Mouse (Mus musculus): ENCODE data around the gene Nob1. TPM values are rescaled to one million over a fixed set of nuclear protein-coding genes. Genes with fewer than 3 reads are reported as not detected.

The Nob1 gene
- total RNA-seq (2021): 10 to 100 TPM; 36.3 to 40.2 TPM
- long read RNA-seq, experiment 1, transcript Nob1-201 (9 exons, 1,658 nt): major isoform, 22 of 49 reads
- long read RNA-seq, experiment 1, partial matches to known transcripts: 18 of 49 reads
- long read RNA-seq, experiment 1, other reads (novel, unspliced or antisense): 9 of 49 reads
- long read RNA-seq, experiment 2, transcript Nob1-201 (9 exons, 1,658 nt): major isoform, 19 of 34 reads
- long read RNA-seq, experiment 2, partial matches to known transcripts: 11 of 34 reads
- long read RNA-seq, experiment 2, other reads (novel, unspliced or antisense): 4 of 34 reads

DNA sequence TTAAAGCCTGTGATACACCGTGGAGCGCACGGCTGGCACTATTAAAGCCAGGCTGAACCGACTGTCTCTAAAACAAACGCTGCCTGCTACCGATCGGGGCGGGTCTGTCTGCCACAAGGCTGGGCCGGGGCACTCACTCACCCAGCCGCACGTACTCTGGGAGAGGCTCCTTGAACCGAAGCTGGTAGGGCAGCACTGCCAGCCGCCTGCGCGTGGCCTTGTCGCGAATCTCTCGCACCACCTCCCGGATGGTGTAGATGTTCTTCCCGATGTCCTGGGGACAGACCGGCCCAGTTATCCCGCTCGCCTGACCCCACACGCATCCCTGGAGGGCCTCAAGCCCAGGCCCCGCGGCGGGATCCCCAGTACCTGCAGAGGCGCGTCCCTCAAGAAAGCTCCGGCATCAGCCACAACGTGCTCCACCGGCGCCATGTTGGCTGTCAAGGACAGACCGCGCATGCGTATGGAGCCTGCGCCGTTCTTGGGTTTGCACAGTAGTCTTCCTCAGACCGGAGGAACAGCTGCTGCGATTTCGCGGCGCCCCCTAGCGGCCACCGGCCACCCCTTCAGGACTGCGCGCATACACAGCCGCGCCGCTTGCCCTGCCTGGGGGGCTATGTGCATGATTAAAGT, at the start of gene Nob1:
Nob1 (minus strand) TSS at position 455 of the 633 bp plus-strand sequence.
- peak; percentile 97 to 98 for DNase-seq (ENCODE audit: low spot score in 2 of 2)

DNA sequence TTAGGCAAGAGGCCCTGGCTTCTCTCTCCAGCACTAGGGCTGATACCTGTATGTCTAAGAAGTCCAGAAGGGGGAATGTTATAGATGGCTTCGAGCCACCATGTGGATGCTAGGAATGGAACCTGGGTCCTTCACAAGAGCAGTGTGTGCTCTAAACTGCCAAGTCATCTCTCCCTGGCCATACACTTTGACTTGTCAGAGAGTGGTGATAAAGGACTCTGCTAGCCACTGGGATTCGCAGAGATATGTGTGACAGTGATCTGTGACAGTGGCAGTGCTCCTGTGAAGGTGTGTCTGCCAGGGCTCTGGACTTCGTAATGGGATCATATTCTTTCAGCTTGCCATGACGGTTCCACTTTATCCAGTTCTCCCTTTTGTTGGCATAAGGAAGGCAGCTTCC, 48.5 kb upstream of the Nob1 start:
- no peak for DNase-seq (ENCODE audit: low spot score in 2 of 2)

DNA sequence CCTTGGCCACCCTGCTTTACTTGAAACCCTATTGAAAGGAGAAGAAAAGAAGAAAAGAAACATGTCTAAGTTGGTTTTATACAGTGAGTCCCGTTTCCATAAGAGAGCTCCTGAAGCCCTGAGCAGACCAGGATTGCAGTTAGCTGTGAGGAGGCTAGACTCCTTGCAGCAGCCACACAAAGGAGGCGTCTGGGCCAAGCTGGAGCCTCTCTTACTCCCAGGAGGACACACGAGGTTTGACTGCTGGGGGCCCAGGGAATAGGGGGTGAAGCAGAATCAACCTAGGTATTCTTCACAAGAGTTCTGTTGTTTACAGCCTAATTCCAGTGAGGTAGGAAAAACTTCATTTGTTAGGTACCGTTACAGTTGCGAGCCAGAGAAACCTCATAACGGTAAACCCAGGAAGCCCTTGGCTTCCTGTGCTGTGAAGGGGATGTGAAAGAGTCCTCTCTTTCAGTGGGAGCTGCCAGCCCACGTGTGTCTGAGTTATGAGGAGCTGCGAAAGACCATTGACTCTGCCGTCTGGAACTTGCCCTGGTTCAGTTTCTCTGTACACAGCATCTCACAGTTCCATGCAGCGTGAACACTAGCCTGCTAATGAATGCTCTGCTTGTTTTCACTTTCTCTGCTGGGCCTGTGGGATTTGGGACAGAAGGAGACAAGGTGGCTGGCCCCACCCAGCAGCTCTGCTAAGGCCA, 47.7 kb upstream of the Nob1 start:
- no peak for DNase-seq (ENCODE audit: low spot score in 2 of 2)

GRCm38 (mm10) chr8:107470302-107470701, 45.5 kb upstream of the Nob1 start:
- no peak for DNase-seq (ENCODE audit: low spot score in 2 of 2)

GRCm38 (mm10) chr8:107468811-107469302, 44.0 kb upstream of the Nob1 start:
- DNase-seq (ENCODE audit: low spot score in 2 of 2): no peak

- no peak for DNase-seq (ENCODE audit: low spot score in 2 of 2)
Measured at GRCm38 (mm10) chr8:107466642-107467041, 41.8 kb upstream of the Nob1 start.

DNA sequence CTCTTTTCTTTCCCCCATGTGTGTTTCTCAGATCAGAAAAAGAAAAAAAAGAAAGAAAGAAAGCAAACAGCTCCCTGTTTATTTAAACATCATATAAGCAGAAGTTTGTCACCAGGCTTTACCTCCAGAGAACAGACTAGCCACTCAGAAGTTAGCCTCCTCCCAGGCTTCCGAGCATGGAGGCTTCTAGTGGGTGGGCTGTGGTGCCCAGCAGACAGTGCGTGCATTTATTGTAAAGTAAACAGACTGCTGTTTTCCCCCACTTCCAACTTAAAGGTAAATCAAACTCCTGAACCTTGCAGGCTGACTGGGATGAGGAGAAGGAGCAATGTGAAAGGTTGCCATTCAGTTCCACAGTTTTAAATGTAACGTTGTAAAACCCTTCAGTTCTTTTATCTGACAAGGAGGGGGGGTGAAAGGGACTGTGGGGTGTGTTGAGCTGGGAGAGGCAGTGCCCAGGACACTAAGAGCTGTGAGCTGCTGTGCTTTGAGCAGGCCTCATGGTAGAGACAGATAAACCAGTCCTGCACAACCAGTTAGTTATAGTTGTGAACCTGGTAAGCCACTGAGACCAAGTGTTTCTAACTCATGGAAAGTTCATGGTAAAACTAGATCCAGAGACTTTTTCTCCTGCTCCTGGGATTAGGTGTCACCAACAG, 40.6 kb upstream of the Nob1 start:
- no peak for DNase-seq (ENCODE audit: low spot score in 2 of 2)

GRCm38 (mm10) chr8:107462423-107462822, 37.6 kb upstream of the Nob1 start:
- DNase-seq (ENCODE audit: low spot score in 2 of 2): no peak

DNA sequence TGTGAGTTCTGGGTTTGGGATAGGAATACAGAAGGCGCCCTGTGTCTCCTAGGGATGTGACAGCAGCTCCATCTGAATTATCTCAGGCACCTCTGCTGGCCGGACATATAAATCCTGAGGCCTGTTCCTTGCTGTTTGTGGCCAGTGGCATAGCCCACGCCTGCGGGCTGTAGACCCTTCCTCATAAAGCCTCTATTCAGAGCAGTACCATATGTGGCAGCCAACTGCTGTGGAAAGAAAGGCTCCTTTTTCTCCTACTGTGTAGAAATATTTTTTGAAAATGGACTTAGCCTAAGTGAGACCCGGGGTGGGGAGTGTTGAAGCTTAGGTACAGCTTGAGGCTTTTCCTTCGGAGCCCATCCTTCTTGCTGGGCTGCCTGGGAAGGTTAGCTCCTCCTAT, 33.4 kb upstream of the Nob1 start:
- DNase-seq (ENCODE audit: low spot score in 2 of 2): no peak

- DNase-seq (ENCODE audit: low spot score in 2 of 2): no peak
Measured at GRCm38 (mm10) chr8:107457725-107458124, 32.9 kb upstream of the Nob1 start.

DNA sequence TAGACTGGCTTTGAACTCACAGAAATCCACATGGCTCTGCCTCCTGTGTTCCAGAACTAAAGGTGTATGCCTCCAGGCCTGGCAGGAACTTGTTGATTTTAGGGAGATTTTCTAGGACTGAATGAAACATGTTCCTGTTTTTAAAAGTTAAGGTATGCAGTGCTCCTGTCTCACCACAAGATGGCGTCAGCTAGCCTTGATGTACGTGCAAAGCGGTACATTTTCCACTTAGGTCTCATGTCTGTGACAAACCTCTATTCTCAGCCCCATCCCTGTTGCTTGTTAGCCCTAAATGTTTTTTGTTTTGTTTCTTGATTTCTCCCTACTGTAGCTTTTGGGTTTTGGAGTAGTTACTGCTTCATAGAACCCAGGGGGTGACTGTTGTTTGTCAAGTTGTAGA, 30.4 kb upstream of the Nob1 start:
- peak; percentile 23 to 37 for DNase-seq (ENCODE audit: low spot score in 2 of 2)

- no peak for DNase-seq (ENCODE audit: low spot score in 2 of 2)
Measured at GRCm38 (mm10) chr8:107453386-107453785, 28.5 kb upstream of the Nob1 start.

DNA sequence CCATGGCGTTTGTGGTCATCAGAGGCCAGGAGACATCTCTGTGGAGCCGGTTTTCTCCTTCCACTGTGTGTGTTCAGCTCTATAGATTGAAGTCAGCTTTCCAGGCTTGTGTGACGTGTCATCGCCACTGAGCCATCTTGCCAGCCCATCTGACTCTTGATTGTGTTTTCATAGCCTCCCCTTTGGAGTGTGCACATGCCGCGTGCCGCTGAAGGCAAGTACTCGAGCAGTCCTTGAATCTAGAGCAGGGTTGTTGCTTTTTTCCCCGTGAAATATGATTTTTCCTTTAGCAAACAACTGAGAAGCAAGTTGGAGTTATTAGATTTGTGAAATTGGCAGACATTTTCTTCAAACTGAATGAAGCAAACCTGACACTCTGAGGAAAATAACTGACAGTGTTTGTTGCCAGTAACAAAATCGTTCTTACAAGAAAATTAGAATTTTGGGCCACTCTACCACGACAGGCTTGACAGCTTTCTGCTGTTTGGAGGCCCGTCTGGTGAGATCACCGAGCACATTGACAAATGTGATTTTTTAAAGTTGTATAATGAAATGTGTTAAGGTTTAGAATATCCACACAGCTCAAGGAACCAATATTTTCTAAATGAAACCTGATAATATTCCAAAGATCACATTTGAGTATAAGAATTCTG, 26.7 kb upstream of the Nob1 start:
- no peak for DNase-seq (ENCODE audit: low spot score in 2 of 2)

DNA sequence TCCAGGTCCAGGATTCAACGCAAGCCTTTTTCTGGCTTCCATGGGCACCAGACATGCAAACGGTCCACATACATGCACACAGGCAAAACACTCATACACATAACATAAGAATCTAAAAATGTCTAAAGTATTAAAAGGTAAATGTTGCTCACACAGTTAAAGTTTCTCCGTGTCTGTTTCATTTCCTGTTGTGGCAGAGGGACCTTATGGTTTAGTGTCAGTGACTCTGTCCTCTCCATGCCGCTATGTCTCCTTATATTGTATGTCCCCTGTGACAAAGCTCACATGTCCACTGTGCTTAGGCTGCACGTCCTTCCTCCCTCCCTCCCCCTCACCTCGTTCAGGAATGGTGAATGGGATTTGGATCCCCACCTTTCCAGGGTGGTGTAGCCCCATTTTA, 24.8 kb upstream of the Nob1 start:
- DNase-seq (ENCODE audit: low spot score in 2 of 2): no peak

GRCm38 (mm10) chr8:107449130-107449529, 24.3 kb upstream of the Nob1 start:
- no peak for DNase-seq (ENCODE audit: low spot score in 2 of 2)

DNA sequence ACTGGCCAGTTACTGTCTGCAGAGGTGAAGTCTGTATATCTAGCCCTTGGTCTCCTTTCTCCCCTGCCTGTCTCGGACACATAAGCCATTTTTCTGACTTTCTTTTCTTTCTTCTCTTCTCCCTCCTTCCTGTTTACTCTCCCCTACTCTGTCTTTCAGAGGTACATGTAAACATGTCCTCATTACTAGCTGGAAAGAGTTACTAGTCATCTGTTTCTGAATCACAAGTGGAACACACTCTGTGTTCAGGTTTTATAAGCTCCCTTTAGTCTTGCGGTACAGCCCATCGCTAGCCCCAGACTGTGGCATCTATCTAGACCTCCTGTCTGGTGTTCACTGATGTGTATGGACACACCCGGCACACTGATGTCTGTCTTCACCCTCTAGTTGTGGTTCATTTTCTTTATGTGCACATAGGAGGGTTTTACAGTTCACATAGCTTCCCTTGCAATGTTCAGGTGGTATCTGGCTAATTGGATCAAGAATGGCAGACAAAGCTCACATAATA, 23.6 kb upstream of the Nob1 start:
- no peak for DNase-seq (ENCODE audit: low spot score in 2 of 2)

DNA sequence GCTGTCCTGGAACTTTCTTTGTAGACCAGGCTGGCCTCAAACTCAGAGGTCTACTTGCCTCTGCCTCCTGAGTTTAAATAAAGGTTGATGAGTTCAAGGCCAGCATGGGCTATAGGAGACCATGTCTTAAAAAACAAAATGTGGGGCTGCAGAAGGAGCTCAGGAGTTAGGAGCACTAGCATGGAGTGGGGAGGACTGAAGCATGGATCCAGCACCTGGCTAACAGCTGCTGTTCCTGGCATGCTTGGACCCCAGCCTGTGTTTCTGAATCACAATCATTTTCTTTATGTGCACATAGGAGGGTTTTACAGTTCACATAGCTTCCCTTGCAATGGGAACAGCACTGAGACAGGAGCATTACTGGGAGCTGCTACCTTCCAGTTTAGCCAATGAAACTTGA, 22.9 kb upstream of the Nob1 start:
- DNase-seq (ENCODE audit: low spot score in 2 of 2): no peak

- no peak for DNase-seq (ENCODE audit: low spot score in 2 of 2)
Measured at GRCm38 (mm10) chr8:107444626-107445025, 19.8 kb upstream of the Nob1 start.

DNA sequence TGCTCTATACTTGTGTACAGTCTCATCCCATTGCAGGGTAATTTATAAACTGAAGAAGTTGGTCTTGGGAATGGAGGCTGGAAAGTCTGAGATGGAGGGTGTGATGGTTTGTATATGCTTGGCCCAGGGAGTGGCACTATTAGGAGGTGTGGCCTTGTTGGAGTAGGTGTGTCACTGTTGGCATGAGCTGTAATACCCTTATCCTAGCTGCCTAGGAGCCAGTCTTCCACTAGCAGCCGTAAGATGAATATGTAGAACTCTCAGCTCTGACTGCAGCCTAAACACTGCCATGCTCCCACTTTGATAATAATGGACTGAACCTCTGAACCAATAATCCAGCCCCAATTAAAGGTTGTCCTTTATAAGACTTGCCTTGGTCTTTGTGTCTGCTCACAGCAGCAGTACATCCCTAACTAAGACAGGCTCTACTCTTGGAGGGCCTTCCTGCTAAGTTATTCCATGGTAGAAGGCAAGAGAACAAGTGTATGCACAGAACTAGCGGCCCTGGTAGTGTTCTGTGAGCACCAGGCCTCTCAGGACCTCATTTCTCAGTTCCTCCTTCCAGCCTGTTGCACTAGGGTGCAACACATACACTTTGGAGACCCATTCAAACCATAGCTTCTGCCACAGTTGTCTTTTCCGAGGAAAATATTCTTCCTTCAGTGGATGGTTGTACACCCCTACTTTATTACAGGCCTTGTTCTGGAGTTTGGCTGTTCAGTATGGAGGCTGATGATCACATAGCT, 15.2 kb upstream of the Nob1 start:
- no peak for DNase-seq (ENCODE audit: low spot score in 2 of 2)

DNA sequence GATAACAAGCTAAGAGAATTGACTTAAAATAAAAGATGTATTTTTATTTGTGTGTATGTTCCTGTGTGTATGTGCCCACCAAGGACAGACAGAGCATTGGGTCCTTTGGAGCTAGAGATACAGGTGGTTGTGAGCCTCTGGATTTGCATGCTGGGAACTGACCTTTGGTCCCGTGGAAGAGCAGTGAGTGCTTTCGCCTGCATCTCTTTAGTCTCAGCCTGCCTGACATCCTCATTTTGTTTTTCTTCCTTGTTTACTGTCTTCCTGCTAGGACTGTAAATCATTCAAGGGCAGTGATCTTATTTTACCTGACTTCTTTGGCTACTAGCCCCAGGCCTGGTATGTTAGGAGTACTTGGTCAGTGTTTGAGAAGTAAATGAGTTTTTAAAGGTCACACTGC, 12.9 kb upstream of the Nob1 start:
- no peak for DNase-seq (ENCODE audit: low spot score in 2 of 2)
